ENCODE assay signal across 17 mouse cellular contexts in the genomic region with DNA sequence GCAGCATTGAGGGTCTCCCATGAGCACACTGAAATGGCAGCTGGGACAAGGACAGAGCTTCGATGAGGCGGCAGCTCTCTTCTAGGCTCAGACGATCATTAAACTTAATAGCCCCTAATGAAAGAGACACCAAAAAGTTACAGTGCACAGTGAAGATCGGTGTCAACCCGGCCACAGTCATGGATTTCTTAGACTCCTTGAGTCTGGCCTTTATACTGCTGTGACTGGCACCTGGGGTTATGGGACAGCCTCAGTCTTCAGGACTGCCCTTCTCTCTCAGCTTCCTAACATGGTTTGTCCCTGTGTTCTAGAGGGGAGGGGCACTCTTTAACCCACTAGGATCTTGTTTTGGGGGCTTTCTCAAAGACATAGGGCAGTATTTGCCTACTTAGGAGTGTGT. TPM values are rescaled to one million over a fixed set of nuclear protein-coding genes. Genes with fewer than 3 reads are reported as not detected.
"Had no signal": no experiment of that assay in that cellular context is flagged by ENCODE, and none has a peak within 500 bp of the region (broad histone marks: within the 10 kb centered on the region; RNA-seq: fewer than 3 reads in every experiment).

No protein-coding gene starts in this region.

- H3K9me3 ChIP-seq: lung, embryonic 15.5 days; megakaryocyte, embryonic 14.5 days; midbrain, embryonic 13.5 days; midbrain, embryonic 15.5 days; neural tube, embryonic 12.5 days; stomach, embryonic 15.5 days had no signal

- H3K27ac ChIP-seq: lung, embryonic 15.5 days; macrophage; midbrain, embryonic 13.5 days; midbrain, embryonic 15.5 days; neural tube, embryonic 12.5 days; stomach, embryonic 15.5 days; stomach, postnatal 0 days had no signal

- H3K4me1 ChIP-seq: lung, embryonic 15.5 days; stomach, embryonic 15.5 days had no signal

- H3K36me3 ChIP-seq: stomach, embryonic 15.5 days had no signal

- H3K27me3 ChIP-seq: lung, embryonic 15.5 days; megakaryocyte, embryonic 14.5 days; midbrain, embryonic 13.5 days; midbrain, embryonic 15.5 days; neural tube, embryonic 12.5 days; stomach, embryonic 15.5 days had no signal

- H3K4me3 ChIP-seq: lung, embryonic 15.5 days; megakaryocyte, embryonic 14.5 days; midbrain, embryonic 13.5 days; midbrain, embryonic 15.5 days; neural tube, embryonic 12.5 days; stomach, embryonic 15.5 days had no signal

- DNase-seq: lung, adult 2 months; lung, postnatal 14 days; lung, postnatal 36 days; right cerebral cortex, postnatal 14 days; thymus, adult 2 months; thymus, postnatal 25 days; thymus, postnatal 4 days had no signal

- H3K4me2 ChIP-seq: lung, embryonic 15.5 days; midbrain, embryonic 11.5 days; midbrain, embryonic 13.5 days; midbrain, embryonic 15.5 days; neural tube, embryonic 12.5 days; stomach, embryonic 15.5 days had no signal

- ATAC-seq: lung, postnatal 0 days; midbrain, embryonic 13.5 days; midbrain, embryonic 15.5 days had no signal

- H3K9ac ChIP-seq: lung, embryonic 15.5 days; midbrain, embryonic 13.5 days; midbrain, embryonic 15.5 days; neural tube, embryonic 12.5 days; stomach, embryonic 15.5 days had no signal

RNA-seq across cellular contexts. Expression of a gene that starts 50.8 kb away (rescaled TPM):
- polyA plus RNA-seq: macrophage had no signal
